Mouse (Mus musculus): ENCODE results near the gene Ly86.
A peak's percentile ranks its signal among the peaks of the same experiment; 100 is the strongest.

The Ly86 gene

DNA sequence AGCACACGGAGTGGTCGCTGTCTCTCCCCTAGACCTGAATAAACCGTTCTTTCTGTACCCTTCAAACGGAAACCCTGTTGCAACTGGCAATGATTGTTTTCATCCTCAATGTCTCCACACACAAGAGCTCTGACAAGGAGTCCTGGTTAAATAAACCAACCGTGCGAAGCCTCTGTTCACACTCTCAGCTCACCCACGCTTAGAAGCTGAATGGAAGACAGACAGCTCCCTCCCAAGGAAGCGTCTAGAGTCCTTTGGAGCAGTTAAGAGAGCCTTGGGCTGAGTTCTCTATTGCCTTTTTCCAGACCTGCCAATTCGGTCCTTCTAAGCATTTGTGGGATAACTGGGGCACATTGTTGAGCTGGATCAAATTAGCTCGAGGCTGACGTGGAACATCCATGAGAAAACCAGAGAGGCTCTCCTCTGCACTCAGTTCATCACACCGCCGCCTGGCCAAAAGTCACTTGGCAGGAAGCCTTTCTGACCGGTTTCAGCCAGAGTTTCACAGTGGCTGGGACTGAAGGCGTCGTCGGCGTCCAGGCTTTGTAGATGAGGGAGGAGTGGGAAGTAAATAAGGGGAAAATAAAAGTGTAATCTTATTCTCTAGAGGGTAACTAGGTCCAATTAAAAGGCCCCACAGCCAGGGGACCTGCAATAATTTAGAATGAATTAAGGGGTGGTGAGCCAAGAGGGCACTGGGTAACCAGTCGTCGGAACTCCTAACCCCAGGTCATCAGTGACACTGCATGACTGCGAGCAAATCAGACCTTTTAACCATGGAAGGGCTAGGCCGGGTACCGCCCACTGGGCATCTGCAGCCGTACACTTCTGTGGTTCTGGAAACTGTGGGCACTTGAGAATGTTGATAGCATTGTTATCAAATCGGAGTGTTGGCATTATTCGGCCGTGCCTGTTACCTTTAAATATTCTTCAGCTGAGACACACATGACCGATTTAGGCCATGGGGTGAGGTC, 115.2 kb downstream of the Ly86 start:
- DNase-seq, result peak; percentile 97

GRCm38 (mm10) chr13:37462049-37462702, 117.2 kb downstream of the Ly86 start:
- peak; percentile 98 for DNase-seq

- DNase-seq, result no peak
Measured at GRCm38 (mm10) chr13:37465710-37466109, 120.7 kb downstream of the Ly86 start.

- DNase-seq, result peak; percentile 97
Measured at GRCm38 (mm10) chr13:37467795-37468194, 122.8 kb downstream of the Ly86 start.

Measured in heart, adult 11 months (tissue).